Mouse (Mus musculus): ENCODE data around the gene Mdm2. TPM values are rescaled to one million over a fixed set of nuclear protein-coding genes. Genes with fewer than 3 reads are reported as not detected.
"Not testable (repeated sequence)": the region's sequence is repeated elsewhere in the genome, so short reads cannot be mapped to it uniquely, and the experiment has no call there.

Mdm2 gene
- polyA plus RNA-seq, 1 experiment from 2014 or later = 40.0 TPM

GRCm38 (mm10) chr10:117704314-117704963 lies 6.1 kb downstream of the Mdm2 start:
- not testable (repeated sequence) for H3K9me3 ChIP-seq (ENCODE audit: control insufficient read depth, low read length); H3K4me2 ChIP-seq (ENCODE audit: low read length); ATAC-seq; H3K27me3 ChIP-seq (replicated peaks; ENCODE audit: control insufficient read depth, insufficient read depth, low read length); H3K27ac ChIP-seq (ENCODE audit: low read depth, low read length); H3K4me3 ChIP-seq (ENCODE audit: low read length); H3K9ac ChIP-seq (ENCODE audit: low read depth, low read length)
- peaks cover 24% of the 10 kb centered on the region for H3K36me3 ChIP-seq (ENCODE audit: control insufficient read depth, insufficient read depth, low read length)
- H3K4me1 ChIP-seq (ENCODE audit: control insufficient read depth, insufficient read depth, low read depth, low read length) = peaks cover 17% of the 10 kb centered on the region
- 98% methylated on average over 6 of the region's 6 CpGs for WGBS

DNA sequence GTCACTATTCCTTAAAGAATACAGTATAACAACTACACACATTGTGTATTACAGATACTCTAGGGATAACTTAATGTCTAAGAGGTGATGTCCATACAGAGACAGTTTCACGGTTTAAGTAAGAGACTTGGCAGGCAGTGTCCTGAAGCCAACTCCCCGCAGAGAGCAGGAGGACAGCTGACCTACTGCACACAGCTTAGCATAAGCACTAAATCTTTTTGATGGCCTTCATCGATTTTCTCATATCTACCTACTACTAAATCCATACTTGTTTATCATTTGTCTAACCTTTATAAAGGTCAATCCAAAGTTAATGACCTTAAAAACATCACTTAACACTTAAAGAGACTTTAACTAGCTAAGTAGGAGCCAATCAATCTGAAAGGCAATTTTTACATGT lies 7.1 kb downstream of the Mdm2 start:
- Histone ChIP-seq H3K4me1 (ENCODE audit: control insufficient read depth, insufficient read depth, low read depth, low read length) (peaks cover 9% of the 10 kb centered on the region; the same call in 1 of the 2 replicates), H3K9ac (ENCODE audit: low read depth, low read length) (no peak overlapping the region), H3K9me3 (ENCODE audit: control insufficient read depth, low read length) (no peaks in the 10 kb centered on the region), H3K36me3 (ENCODE audit: control insufficient read depth, insufficient read depth, low read length) (peaks cover 27% of the 10 kb centered on the region), H3K4me2 (ENCODE audit: low read length) (no peak overlapping the region), H3K27ac (ENCODE audit: low read depth, low read length) (no peak overlapping the region), H3K4me3 (ENCODE audit: low read length) (no peak overlapping the region), H3K27me3 (replicated peaks; ENCODE audit: control insufficient read depth, insufficient read depth, low read length) (no peaks in the 10 kb centered on the region)
- 88% methylated on average over 3 of the region's 3 CpGs for whole genome bisulfite sequencing
- no peak for ATAC-seq

GRCm38 (mm10) chr10:117702024-117702833 lies 8.3 kb downstream of the Mdm2 start:
- 98% methylated on average over 6 of the region's 6 CpGs for WGBS
- no peaks in the 10 kb centered on the region for H3K9me3 ChIP-seq (ENCODE audit: control insufficient read depth, low read length)
- no peaks in the 10 kb centered on the region for H3K27me3 ChIP-seq (replicated peaks; ENCODE audit: control insufficient read depth, insufficient read depth, low read length)
- no peak overlapping the region for H3K27ac ChIP-seq (ENCODE audit: low read depth, low read length)
- no peak overlapping the region for H3K4me3 ChIP-seq (ENCODE audit: low read length)
- H3K9ac ChIP-seq (ENCODE audit: low read depth, low read length) = no peak overlapping the region
- ATAC-seq = no peak
- H3K4me2 ChIP-seq (ENCODE audit: low read length) = no peak overlapping the region
- H3K36me3 ChIP-seq (ENCODE audit: control insufficient read depth, insufficient read depth, low read length) = peaks cover 34% of the 10 kb centered on the region
- peaks cover 5% of the 10 kb centered on the region; the same call in 1 of the 2 replicates for H3K4me1 ChIP-seq (ENCODE audit: control insufficient read depth, insufficient read depth, low read depth, low read length)

DNA sequence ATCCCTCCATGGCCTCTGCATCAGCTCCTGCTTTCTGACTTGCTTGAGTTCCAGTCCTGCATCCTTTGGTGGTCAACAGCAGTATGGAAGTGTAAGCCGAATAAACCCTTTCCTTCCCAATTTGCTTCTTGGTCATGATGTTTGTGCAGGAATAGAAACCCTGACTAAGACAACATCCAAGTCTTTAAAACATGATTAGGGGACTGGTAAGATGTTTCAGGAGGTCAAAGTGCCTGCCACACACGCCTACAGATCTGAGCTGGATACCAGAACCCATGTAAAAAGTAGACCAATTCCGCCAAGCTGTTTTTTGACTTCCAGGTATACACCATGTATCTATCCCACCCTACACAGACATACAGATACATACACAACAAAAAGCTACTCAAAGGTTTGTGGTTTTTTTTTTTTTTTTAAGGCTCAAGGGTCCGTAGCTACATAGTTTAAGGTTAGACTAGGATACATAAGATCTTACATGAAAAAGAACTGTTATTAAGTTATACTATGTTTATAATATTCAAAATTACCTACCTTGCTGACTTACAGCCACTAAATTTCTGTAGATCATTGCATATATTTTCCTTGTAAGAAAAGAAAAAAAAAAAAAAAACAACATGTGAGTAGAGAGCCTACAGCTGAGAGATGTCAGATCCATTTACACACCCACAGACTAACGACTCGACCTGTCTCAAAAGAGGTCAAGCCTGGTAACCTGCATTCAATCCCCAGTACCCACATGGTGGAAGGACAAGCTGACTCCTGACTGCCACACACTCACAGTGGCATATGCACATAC lies 9.3 kb downstream of the Mdm2 start:
- Histone ChIP-seq H3K4me1 (ENCODE audit: control insufficient read depth, insufficient read depth, low read depth, low read length) (no peaks in the 10 kb centered on the region), H3K27me3 (replicated peaks; ENCODE audit: control insufficient read depth, insufficient read depth, low read length) (no peaks in the 10 kb centered on the region), H3K27ac (ENCODE audit: low read depth, low read length) (no peak overlapping the region), H3K36me3 (ENCODE audit: control insufficient read depth, insufficient read depth, low read length) (peaks cover 41% of the 10 kb centered on the region), H3K4me3 (ENCODE audit: low read length) (no peak overlapping the region), H3K9ac (ENCODE audit: low read depth, low read length) (no peak overlapping the region), H3K4me2 (ENCODE audit: low read length) (no peak overlapping the region), H3K9me3 (ENCODE audit: control insufficient read depth, low read length) (no peaks in the 10 kb centered on the region)
- ATAC-seq = no peak
- 95% methylated on average over 6 of the region's 6 CpGs for WGBS

- no peak overlapping the region for H3K4me3 ChIP-seq (ENCODE audit: low read length)
- H3K36me3 ChIP-seq (ENCODE audit: control insufficient read depth, insufficient read depth, low read length) = peaks cover 45% of the 10 kb centered on the region
- no peaks in the 10 kb centered on the region for H3K4me1 ChIP-seq (ENCODE audit: control insufficient read depth, insufficient read depth, low read depth, low read length)
- H3K9ac ChIP-seq (ENCODE audit: low read depth, low read length) = no peak overlapping the region
- ATAC-seq = no peak
- no peak overlapping the region for H3K4me2 ChIP-seq (ENCODE audit: low read length)
- H3K27ac ChIP-seq (ENCODE audit: low read depth, low read length) = no peak overlapping the region
- no peaks in the 10 kb centered on the region for H3K27me3 ChIP-seq (replicated peaks; ENCODE audit: control insufficient read depth, insufficient read depth, low read length)
- H3K9me3 ChIP-seq (ENCODE audit: control insufficient read depth, low read length) = no peaks in the 10 kb centered on the region
- WGBS = 93% methylated on average over 1 of the region's 1 CpGs
Measured at GRCm38 (mm10) chr10:117700450-117700849, 10.1 kb downstream of the Mdm2 start.

- no peak overlapping the region for H3K27ac ChIP-seq (ENCODE audit: low read depth, low read length)
Measured at GRCm38 (mm10) chr10:117699914-117700313, 10.6 kb downstream of the Mdm2 start.

DNA sequence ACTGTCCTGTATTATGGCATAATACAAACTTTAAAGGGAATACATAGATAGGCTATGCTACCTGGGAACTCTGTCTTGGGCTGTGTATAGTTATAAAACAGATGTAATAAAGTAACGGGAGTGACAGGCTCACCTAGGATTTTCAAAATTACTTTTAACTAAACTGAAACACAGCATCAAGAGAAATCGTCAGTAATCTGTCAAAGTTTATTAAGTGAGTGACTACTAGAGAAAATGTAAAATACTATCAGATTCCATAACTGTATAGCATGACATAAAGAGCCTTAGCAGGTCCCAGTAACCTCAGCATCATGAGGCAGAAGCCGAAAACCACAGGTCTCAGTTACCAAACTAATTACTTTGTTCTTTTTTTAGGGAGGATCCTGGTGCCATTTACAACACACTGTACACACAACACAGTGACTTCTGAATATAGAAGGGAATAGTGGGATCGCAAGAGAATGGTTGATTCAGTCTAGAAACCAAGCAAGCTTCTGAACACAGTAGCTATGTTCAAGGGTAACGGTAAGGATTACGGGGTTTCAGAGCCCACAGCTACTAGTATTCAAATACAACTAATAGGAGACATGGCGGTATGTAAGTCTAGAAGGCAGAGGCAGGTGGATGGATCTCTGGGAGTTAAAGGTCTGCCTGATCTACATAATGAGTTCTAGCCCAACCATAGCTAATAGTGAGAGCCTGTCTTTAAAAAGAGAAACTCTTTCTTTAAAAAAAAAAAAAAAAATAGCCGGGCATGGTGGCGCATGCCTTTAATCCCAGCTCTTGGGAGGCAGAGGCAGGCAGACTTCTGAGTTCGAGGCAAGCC lies 12.0 kb downstream of the Mdm2 start:
- Histone ChIP-seq H3K4me2 (ENCODE audit: low read length) (no peak overlapping the region), H3K36me3 (ENCODE audit: control insufficient read depth, insufficient read depth, low read length) (peaks cover 51% of the 10 kb centered on the region)
- ATAC-seq = no peak

More at GRCm38 (mm10) chr10:117699914-117700313, 10.6 kb downstream of the Mdm2 start:
- no peak for ATAC-seq
- H3K4me3 ChIP-seq (ENCODE audit: low read length) = no peak overlapping the region
- no peaks in the 10 kb centered on the region for H3K9me3 ChIP-seq (ENCODE audit: control insufficient read depth, low read length)
- no peaks in the 10 kb centered on the region for H3K4me1 ChIP-seq (ENCODE audit: control insufficient read depth, insufficient read depth, low read depth, low read length)
- no peak overlapping the region for H3K4me2 ChIP-seq (ENCODE audit: low read length)
- peaks cover 46% of the 10 kb centered on the region for H3K36me3 ChIP-seq (ENCODE audit: control insufficient read depth, insufficient read depth, low read length)
- no peak overlapping the region for H3K9ac ChIP-seq (ENCODE audit: low read depth, low read length)
- no peaks in the 10 kb centered on the region for H3K27me3 ChIP-seq (replicated peaks; ENCODE audit: control insufficient read depth, insufficient read depth, low read length)
- WGBS = 97% methylated on average over 4 of the region's 4 CpGs

GRCm38 (mm10) chr10:117697561-117698115 lies 12.9 kb downstream of the Mdm2 start:
- Histone ChIP-seq H3K27me3 (replicated peaks; ENCODE audit: control insufficient read depth, insufficient read depth, low read length) (no peaks in the 10 kb centered on the region), H3K27ac (ENCODE audit: low read depth, low read length) (no peak overlapping the region), H3K4me1 (ENCODE audit: control insufficient read depth, insufficient read depth, low read depth, low read length) (no peaks in the 10 kb centered on the region), H3K9me3 (ENCODE audit: control insufficient read depth, low read length) (no peaks in the 10 kb centered on the region), H3K4me3 (ENCODE audit: low read length) (no peak overlapping the region), H3K36me3 (ENCODE audit: control insufficient read depth, insufficient read depth, low read length) (peaks cover 52% of the 10 kb centered on the region), H3K9ac (ENCODE audit: low read depth, low read length) (no peak overlapping the region), H3K4me2 (ENCODE audit: low read length) (no peak overlapping the region)
- no peak for ATAC-seq
- 88% methylated on average over 3 of the region's 3 CpGs for WGBS

More for the DNA sequence above, 12.0 kb downstream of the Mdm2 start:
- 98% methylated on average over 10 of the region's 10 CpGs for WGBS
- Histone ChIP-seq H3K9me3 (ENCODE audit: control insufficient read depth, low read length) (no peaks in the 10 kb centered on the region), H3K9ac (ENCODE audit: low read depth, low read length) (no peak overlapping the region), H3K27ac (ENCODE audit: low read depth, low read length) (no peak overlapping the region), H3K27me3 (replicated peaks; ENCODE audit: control insufficient read depth, insufficient read depth, low read length) (no peaks in the 10 kb centered on the region), H3K4me3 (ENCODE audit: low read length) (no peak overlapping the region), H3K4me1 (ENCODE audit: control insufficient read depth, insufficient read depth, low read depth, low read length) (no peaks in the 10 kb centered on the region)

Measured in hindbrain, embryonic 16.5 days (tissue).